Comparison of ENCODE assay signal across 17 mouse cellular contexts in the genomic region with DNA sequence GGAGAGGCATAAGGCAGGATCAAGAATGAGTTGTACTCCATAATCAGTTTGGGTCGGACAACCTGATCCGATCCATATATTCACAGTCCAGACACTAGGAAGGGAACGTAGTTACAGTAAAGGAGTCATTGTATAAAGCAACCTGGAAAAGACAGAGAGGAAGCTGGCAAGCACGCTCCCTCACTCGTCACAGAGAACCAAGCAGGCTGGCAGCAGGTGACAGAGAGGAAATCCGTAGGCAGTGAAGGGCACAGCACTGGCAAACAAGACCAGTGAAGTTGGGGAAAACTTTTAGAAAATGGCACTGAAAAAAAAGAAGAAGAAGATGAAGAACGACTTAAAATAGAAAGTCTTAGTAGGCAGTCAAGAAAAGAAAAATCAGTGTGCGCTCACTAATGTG.
DNase-seq lines count a peak whose midpoint lies in the region; ATAC-seq and TF ChIP-seq lines count a peak whose summit lies in the region.
"Had no signal": no experiment of that assay in that cellular context is flagged by ENCODE, and none has a peak within 500 bp of the region (broad histone marks: within the 10 kb centered on the region; RNA-seq: fewer than 3 reads in every experiment).

No protein-coding gene starts in this region.

- no peaks in the 10 kb centered on the region for H3K27me3 ChIP-seq in heart, embryonic 10.5 days (ENCODE audit: insufficient read depth, poor library complexity, severe bottlenecking)
- no peaks in the 10 kb centered on the region for H3K27me3 ChIP-seq in lung, postnatal 0 days (replicated peaks; ENCODE audit: insufficient read depth, low read length)
- H3K27me3 ChIP-seq: CH12.LX had no signal

- H3K9ac ChIP-seq in lung, postnatal 0 days (replicated peaks; ENCODE audit: low read depth) = no peak overlapping the region
- H3K9ac ChIP-seq: forebrain, postnatal 0 days had no signal

- no peak for TF ChIP-seq CTCF in lung, postnatal 0 days (IDR thresholded peaks at IDR 0.05)

- H3K27ac ChIP-seq in heart, embryonic 10.5 days = peak overlapping the region; percentile 85
- peak overlapping the region; percentile 55 for H3K27ac ChIP-seq in lung, postnatal 0 days (ENCODE audit: low read length)
- H3K27ac ChIP-seq: hindbrain, embryonic 10.5 days; limb, embryonic 10.5 days had no signal

- ATAC-seq in lung, postnatal 0 days = no peak
- ATAC-seq: forebrain, postnatal 0 days had no signal

- no peak overlapping the region for H3K4me3 ChIP-seq in heart, embryonic 10.5 days
- no peak overlapping the region for H3K4me3 ChIP-seq in lung, postnatal 0 days (ENCODE audit: low read depth, low read length)
- H3K4me3 ChIP-seq: hindbrain, embryonic 10.5 days; limb, embryonic 10.5 days had no signal

- 78% methylated on average over 8 of the region's 8 CpGs for WGBS in heart, embryonic 10.5 days
- 63% methylated on average over 8 of the region's 8 CpGs for WGBS in lung, postnatal 0 days

- no peaks in the 10 kb centered on the region for H3K36me3 ChIP-seq in heart, embryonic 10.5 days
- H3K36me3 ChIP-seq in lung, postnatal 0 days (ENCODE audit: insufficient read depth, low read length) = no peaks in the 10 kb centered on the region
- H3K36me3 ChIP-seq: hindbrain, embryonic 10.5 days; limb, embryonic 10.5 days had no signal

- no peak for TF ChIP-seq EP300 in lung, postnatal 0 days (IDR thresholded peaks at IDR 0.05)

- peaks cover 26% of the 10 kb centered on the region for H3K4me1 ChIP-seq in heart, embryonic 10.5 days
- H3K4me1 ChIP-seq in lung, postnatal 0 days (ENCODE audit: insufficient read depth, low read depth, low read length) = no peaks in the 10 kb centered on the region
- H3K4me1 ChIP-seq: hindbrain, embryonic 10.5 days; limb, embryonic 10.5 days had no signal

- no peak overlapping the region for H3K4me2 ChIP-seq in lung, postnatal 0 days (replicated peaks; ENCODE audit: low read depth, low read length)
- H3K4me2 ChIP-seq: liver, embryonic 11.5 days had no signal

- no peaks in the 10 kb centered on the region for H3K9me3 ChIP-seq in heart, embryonic 10.5 days
- H3K9me3 ChIP-seq in lung, postnatal 0 days (ENCODE audit: low read length) = no peaks in the 10 kb centered on the region
- H3K9me3 ChIP-seq: hindbrain, embryonic 10.5 days; limb, embryonic 10.5 days had no signal

- DNase-seq in cerebellum, adult 18-20 months = peak; percentile 29 to 32
- DNase-seq in cerebellum, postnatal 4 days (ENCODE audit: low spot score in 2 of 2) = no peak
- no peak for DNase-seq in heart, embryonic 10.5 days (ENCODE audit: low spot score)
- DNase-seq in heart, adult 8-10 months (ENCODE audit: low spot score) = no peak
- DNase-seq in lung, postnatal 0 days (ENCODE audit: low spot score) = no peak
- no peak for DNase-seq in lung, postnatal 36 days
- no peak for DNase-seq in thymus, postnatal 25 days
- DNase-seq in right cerebral cortex, postnatal 14 days = no peak
- DNase-seq: forebrain, postnatal 0 days; kidney, adult 8-10 months; right cerebral cortex, adult 18-20 months; spleen, adult 18-20 months; thymus, adult 18-20 months had no signal

Comparison
In these comparisons a context has a peak if more than half of its experiments do, and no peak if none do; other contexts are left out.
1. DNase-seq: peak in cerebellum, adult 18-20 months (2 of 2); none in cerebellum, postnatal 4 days (0 of 2), heart, embryonic 10.5 days (single experiment), heart, adult 8-10 months (single experiment), lung, postnatal 0 days (single experiment), lung, postnatal 36 days (single experiment), thymus, postnatal 25 days (single experiment) and right cerebral cortex, postnatal 14 days (single experiment).